ENCODE assay signal across 10 mouse cellular contexts in the genomic region with DNA sequence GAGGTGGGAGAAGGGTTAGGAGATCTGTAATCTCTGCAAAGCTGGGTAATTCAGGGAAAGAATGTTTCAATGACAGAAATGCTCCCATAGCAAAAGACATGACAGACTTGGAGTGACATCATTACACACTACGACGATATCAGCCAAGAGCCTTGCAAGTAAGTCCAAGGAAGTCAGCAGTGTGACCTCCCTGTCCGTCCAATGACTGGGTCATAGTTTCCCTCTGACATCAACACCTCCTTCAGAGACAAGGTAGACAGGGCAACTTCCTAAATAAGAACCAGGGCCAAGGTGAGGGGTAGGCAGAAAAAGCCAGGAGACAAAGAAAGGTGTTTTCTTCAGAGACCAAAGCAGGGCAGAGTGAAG.
DNase-seq lines count a peak whose midpoint lies in the region; ATAC-seq and TF ChIP-seq lines count a peak whose summit lies in the region.
"Had no signal": no experiment of that assay in that cellular context is flagged by ENCODE, and none has a peak within 500 bp of the region (broad histone marks: within the 10 kb centered on the region; RNA-seq: fewer than 3 reads in every experiment).

No protein-coding gene starts in this region.

- H3K9me3 ChIP-seq in heart, embryonic 15.5 days (replicated peaks) = no peaks in the 10 kb centered on the region
- no peaks in the 10 kb centered on the region for H3K9me3 ChIP-seq in midbrain, embryonic 11.5 days (ENCODE audit: control insufficient read depth, low read length)
- no peaks in the 10 kb centered on the region for H3K9me3 ChIP-seq in midbrain, embryonic 14.5 days (ENCODE audit: control insufficient read depth, low read length)
- H3K9me3 ChIP-seq in neural tube, embryonic 14.5 days (ENCODE audit: control insufficient read depth, low read length) = no peaks in the 10 kb centered on the region
- H3K9me3 ChIP-seq: embryonic facial prominence, embryonic 15.5 days; stomach, embryonic 15.5 days had no signal

- no peaks in the 10 kb centered on the region for H3K36me3 ChIP-seq in heart, embryonic 15.5 days
- no peaks in the 10 kb centered on the region for H3K36me3 ChIP-seq in midbrain, embryonic 11.5 days (ENCODE audit: control insufficient read depth, insufficient read depth, low read length)
- H3K36me3 ChIP-seq in midbrain, embryonic 14.5 days (ENCODE audit: control insufficient read depth, insufficient read depth, low read length) = no peaks in the 10 kb centered on the region
- H3K36me3 ChIP-seq in neural tube, embryonic 14.5 days (ENCODE audit: control insufficient read depth, insufficient read depth, low read length) = no peaks in the 10 kb centered on the region
- H3K36me3 ChIP-seq: embryonic facial prominence, embryonic 15.5 days; stomach, embryonic 15.5 days had no signal

- no peak overlapping the region for H3K4me3 ChIP-seq in gastrocnemius, adult 2 months
- H3K4me3 ChIP-seq in heart, embryonic 15.5 days = no peak overlapping the region
- no peak overlapping the region for H3K4me3 ChIP-seq in midbrain, embryonic 11.5 days (ENCODE audit: low read depth, low read length)
- no peak overlapping the region for H3K4me3 ChIP-seq in midbrain, embryonic 14.5 days (replicated peaks; ENCODE audit: low read depth, low read length)
- H3K4me3 ChIP-seq in neural tube, embryonic 14.5 days (ENCODE audit: low read depth, low read length) = no peak overlapping the region
- H3K4me3 ChIP-seq: embryonic facial prominence, embryonic 15.5 days; stomach, embryonic 15.5 days had no signal

- TF ChIP-seq CTCF in gastrocnemius, adult 2 months (IDR thresholded peaks at IDR 0.05) = no peak

- no peak overlapping the region for H3K9ac ChIP-seq in heart, embryonic 15.5 days
- H3K9ac ChIP-seq in midbrain, embryonic 11.5 days (ENCODE audit: low read length) = no peak overlapping the region
- no peak overlapping the region for H3K9ac ChIP-seq in midbrain, embryonic 14.5 days (replicated peaks; ENCODE audit: low read length)
- no peak overlapping the region for H3K9ac ChIP-seq in neural tube, embryonic 14.5 days (replicated peaks; ENCODE audit: low read depth, low read length)
- H3K9ac ChIP-seq: embryonic facial prominence, embryonic 15.5 days; liver, postnatal 0 days; stomach, embryonic 15.5 days had no signal

- H3K4me1 ChIP-seq in heart, embryonic 15.5 days (replicated peaks) = peaks cover 10% of the 10 kb centered on the region; the same call in 1 of the 2 replicates
- H3K4me1 ChIP-seq in midbrain, embryonic 11.5 days (ENCODE audit: control insufficient read depth, insufficient read depth, low read length) = no peaks in the 10 kb centered on the region
- no peaks in the 10 kb centered on the region for H3K4me1 ChIP-seq in midbrain, embryonic 14.5 days (ENCODE audit: control insufficient read depth, insufficient read depth, low read length)
- H3K4me1 ChIP-seq in neural tube, embryonic 14.5 days (ENCODE audit: control insufficient read depth, insufficient read depth, low read length) = no peaks in the 10 kb centered on the region
- H3K4me1 ChIP-seq: embryonic facial prominence, embryonic 15.5 days; stomach, embryonic 15.5 days had no signal

- 41% methylated on average over 3 of the region's 3 CpGs for WGBS in heart, embryonic 15.5 days
- WGBS in midbrain, embryonic 11.5 days = 86% methylated on average over 3 of the region's 3 CpGs
- WGBS in midbrain, embryonic 14.5 days = 81% methylated on average over 3 of the region's 3 CpGs
- 88% methylated on average over 3 of the region's 3 CpGs for WGBS in neural tube, embryonic 14.5 days

- DNase-seq in gastrocnemius, adult 2 months = peak; percentile 16
- DNase-seq in gastrocnemius, adult 8-10 months (ENCODE audit: low spot score in 2 of 2) = no peak
- no peak for DNase-seq in heart, postnatal 36 days
- no peak for DNase-seq in midbrain, embryonic 11.5 days (ENCODE audit: low spot score, missing footprints)
- DNase-seq in midbrain, embryonic 14.5 days = no peak

- no peaks in the 10 kb centered on the region for H3K27me3 ChIP-seq in heart, embryonic 15.5 days
- no peaks in the 10 kb centered on the region for H3K27me3 ChIP-seq in midbrain, embryonic 11.5 days (ENCODE audit: control insufficient read depth, insufficient read depth, low read length)
- H3K27me3 ChIP-seq in midbrain, embryonic 14.5 days (ENCODE audit: control insufficient read depth, insufficient read depth, low read length) = no peaks in the 10 kb centered on the region
- no peaks in the 10 kb centered on the region for H3K27me3 ChIP-seq in neural tube, embryonic 14.5 days (ENCODE audit: control insufficient read depth, insufficient read depth, low read length)
- H3K27me3 ChIP-seq: embryonic facial prominence, embryonic 15.5 days; stomach, embryonic 15.5 days had no signal

- ATAC-seq in heart, embryonic 15.5 days (replicated peaks; ENCODE audit: insufficient number of reproducible peaks, insufficient read depth, low FRiP score, low read depth) = no peak
- peak; percentile 33; the same call in 1 of the 2 replicates for ATAC-seq in midbrain, embryonic 11.5 days (ENCODE audit: low FRiP score)
- ATAC-seq in midbrain, embryonic 14.5 days (ENCODE audit: low FRiP score, low TSS enrichment) = no peak
- peak; percentile 15; the same call in 1 of the 2 replicates for ATAC-seq in neural tube, embryonic 14.5 days (ENCODE audit: low read depth)
- ATAC-seq: liver, postnatal 0 days had no signal

- no peak overlapping the region for H3K27ac ChIP-seq in gastrocnemius, adult 2 months
- peak overlapping the region; percentile 82 for H3K27ac ChIP-seq in heart, embryonic 15.5 days
- no peak overlapping the region for H3K27ac ChIP-seq in midbrain, embryonic 11.5 days (ENCODE audit: low read depth, low read length)
- no peak overlapping the region for H3K27ac ChIP-seq in midbrain, embryonic 14.5 days (replicated peaks; ENCODE audit: low read depth, low read length)
- no peak overlapping the region for H3K27ac ChIP-seq in neural tube, embryonic 14.5 days (ENCODE audit: low read depth, low read length)
- H3K27ac ChIP-seq: embryonic facial prominence, embryonic 15.5 days; stomach, embryonic 15.5 days had no signal

- intact Hi-C loops in gastrocnemius, adult 2 months (cut with DNase I) = loop anchor here (1.0 kb wide), 1 partner anchor 242 kb away; no protein-coding TSS in a partner anchor
- intact Hi-C loops in heart, postnatal 36 days (cut with DNase I) = loop anchor here (1.0 to 10.0 kb wide), 2 partner anchors 242 to 560 kb away; partner anchors contain the start of gene Rfc4

- H3K4me2 ChIP-seq in heart, embryonic 15.5 days = 0 out of 2 replicates have a peak overlapping the region, but pooled peaks have one; percentile 44
- no peak overlapping the region for H3K4me2 ChIP-seq in midbrain, embryonic 11.5 days
- no peak overlapping the region for H3K4me2 ChIP-seq in midbrain, embryonic 14.5 days (ENCODE audit: low read length)
- H3K4me2 ChIP-seq in neural tube, embryonic 14.5 days (ENCODE audit: low read depth, low read length) = no peak overlapping the region
- H3K4me2 ChIP-seq: embryonic facial prominence, embryonic 15.5 days; stomach, embryonic 15.5 days had no signal

Comparison
In these comparisons a context has a peak if more than half of its experiments do, and no peak if none do; other contexts are left out.
1. ATAC-seq: peak in midbrain, embryonic 11.5 days (single experiment) and neural tube, embryonic 14.5 days (single experiment); none in heart, embryonic 15.5 days (single experiment) and midbrain, embryonic 14.5 days (single experiment).